Mouse (Mus musculus) spleen, embryonic (tissue): Measurements from ENCODE around the gene Kcnd3.

Experiments
- CTCF ChIA-PET: fragments of 350-600 bp; sonication (Branson Sonifier 250); formaldehyde crosslinking; loops from one replicate; lab custom pipeline; 2022; lab: Charles Lee

Gene Kcnd3

GRCm38 (mm10) chr3:105698311-105698710 lies 246.2 kb downstream of the Kcnd3 start:
- CTCF ChIA-PET, result no interaction called here

GRCm38 (mm10) chr3:105699241-105699933 lies 247.3 kb downstream of the Kcnd3 start:
- CTCF ChIA-PET, result interaction anchor here (1.0 kb wide), 1 partner anchor 25 kb away, joined by 3 read pairs; no protein-coding TSS in a partner anchor

DNA sequence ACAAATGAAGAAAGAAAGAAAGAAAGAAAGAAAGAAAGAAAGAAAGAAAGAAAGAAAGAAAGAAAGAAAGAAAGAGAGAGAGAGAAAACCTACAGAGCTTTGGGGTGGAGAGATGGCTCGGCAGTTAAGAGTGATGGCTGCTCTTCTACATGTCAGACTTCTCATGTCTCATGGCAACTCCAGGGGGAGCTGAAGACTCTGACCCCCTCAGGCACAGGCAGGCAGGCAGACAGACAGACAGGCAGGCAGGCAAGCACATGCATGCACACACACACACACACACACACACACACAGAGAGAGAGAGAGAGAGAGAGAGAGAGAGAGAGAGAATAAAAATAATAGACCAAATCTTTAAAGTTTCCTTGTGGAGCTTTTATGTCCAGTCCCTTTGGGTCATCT lies 248.7 kb downstream of the Kcnd3 start:
- CTCF ChIA-PET, result interaction anchor here (0.6 kb wide), 1 partner anchor 26 kb away, joined by 4 read pairs; no protein-coding TSS in a partner anchor

GRCm38 (mm10) chr3:105701399-105701798 lies 249.3 kb downstream of the Kcnd3 start:
- CTCF ChIA-PET, result no interaction called here

- CTCF ChIA-PET, result no interaction called here
Measured at GRCm38 (mm10) chr3:105703571-105703970, 251.4 kb downstream of the Kcnd3 start.

GRCm38 (mm10) chr3:105704031-105705008 lies 252.2 kb downstream of the Kcnd3 start, which contains the start of gene Inka2:
TSS of gene Inka2 (plus strand) at chr3:105704599.
- CTCF ChIA-PET, result interaction anchor here (0.6 kb wide), 1 partner anchor 56 kb away, joined by 4 read pairs; no protein-coding TSS in a partner anchor

DNA sequence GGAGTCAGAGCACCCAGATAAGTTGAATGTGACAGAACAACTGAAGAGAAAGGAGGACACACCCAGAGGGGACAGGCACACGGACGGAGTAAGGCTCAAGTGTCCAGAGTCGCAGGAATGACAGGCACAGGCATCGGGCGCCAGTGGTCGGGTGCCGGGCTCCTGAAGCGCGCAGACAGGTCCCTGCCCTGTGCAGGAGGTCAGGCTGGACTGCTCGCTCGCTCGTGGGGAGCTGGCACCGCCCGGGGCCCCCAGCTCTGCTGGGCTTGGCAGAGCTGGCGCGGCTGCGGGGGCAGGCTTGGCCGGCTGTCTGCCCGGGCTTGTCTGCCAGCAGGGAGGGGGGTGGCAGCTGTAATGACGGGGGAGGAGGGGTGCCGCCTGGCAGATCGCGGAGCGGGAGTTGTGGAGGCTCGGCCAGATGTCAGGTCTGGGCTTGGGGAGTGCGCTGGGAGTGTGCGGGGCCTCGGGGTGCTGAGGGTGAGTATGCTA lies 253.0 kb downstream of the Kcnd3 start:
- CTCF ChIA-PET, result interaction anchor here (0.6 to 1.0 kb wide), 2 partner anchors 55 to 197 kb away, joined by 4 read pairs; no protein-coding TSS in a partner anchor

DNA sequence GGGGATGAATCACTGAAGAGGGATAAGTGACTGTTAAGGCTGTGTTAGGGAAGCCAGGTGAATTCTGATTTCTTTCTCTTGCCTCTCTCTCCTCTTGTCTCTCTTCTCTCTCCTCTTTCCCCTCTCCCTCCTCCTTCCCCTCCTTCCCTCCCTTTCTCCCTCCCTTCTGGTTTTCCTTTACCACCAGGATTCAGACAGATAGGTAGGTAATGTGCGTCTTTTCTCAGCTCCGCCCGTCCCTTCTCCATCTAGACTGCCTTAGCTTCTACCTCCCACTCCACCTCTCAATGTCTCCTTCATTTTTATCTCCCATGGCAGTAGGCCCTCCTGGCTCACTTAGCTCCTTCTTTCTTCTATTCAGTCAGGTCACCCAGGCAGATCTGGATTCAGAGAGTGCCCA lies 253.4 kb downstream of the Kcnd3 start:
- CTCF ChIA-PET, result interaction anchor here (1.0 kb wide), 1 partner anchor 197 kb away, joined by 4 read pairs; no protein-coding TSS in a partner anchor

- CTCF ChIA-PET, result interaction anchor here (0.6 kb wide), 1 partner anchor 217 kb away, joined by 3 read pairs; no protein-coding TSS in a partner anchor
Measured at GRCm38 (mm10) chr3:105706366-105707020, 254.4 kb downstream of the Kcnd3 start.

DNA sequence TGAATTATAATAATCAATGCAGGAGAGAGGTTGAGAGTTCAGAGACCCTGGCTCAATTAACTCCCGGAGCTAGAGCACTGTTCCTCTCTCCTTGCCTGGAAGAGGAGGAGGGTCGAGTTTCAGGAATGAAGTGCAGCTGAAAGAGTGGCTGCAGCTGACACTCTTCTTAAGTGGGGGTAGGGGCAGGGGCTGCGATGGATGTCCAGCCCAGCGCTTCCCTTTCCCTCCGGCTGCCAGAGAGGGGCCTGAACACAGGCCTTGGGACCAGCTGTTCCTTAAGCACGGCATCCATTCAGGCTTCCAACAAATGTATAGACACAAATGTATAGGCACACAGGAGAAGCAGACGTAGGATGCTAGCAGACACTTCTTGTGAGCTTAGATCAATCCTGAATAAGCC lies 255.5 kb downstream of the Kcnd3 start:
- CTCF ChIA-PET, result no interaction called here

DNA sequence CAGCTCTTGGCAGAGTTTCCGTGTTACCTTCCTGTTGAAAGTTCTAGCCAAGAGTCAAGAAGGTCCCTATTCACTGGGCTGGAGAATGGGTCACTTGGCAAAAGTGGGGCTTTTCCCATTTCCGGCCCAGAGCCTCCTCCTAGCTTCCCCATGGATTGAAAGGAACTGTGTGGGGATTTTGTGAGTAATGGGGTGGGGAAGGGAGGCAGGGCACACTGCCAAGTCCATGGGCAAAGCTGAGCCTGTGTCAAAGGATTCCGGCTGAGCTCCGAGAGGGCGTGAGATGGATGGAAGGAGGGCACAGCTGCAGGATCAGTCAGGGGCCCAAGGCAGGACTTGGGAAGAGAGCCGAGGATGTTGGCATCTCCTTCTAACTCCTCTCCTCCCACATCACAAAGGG lies 258.1 kb downstream of the Kcnd3 start:
- CTCF ChIA-PET, result interaction anchor here (0.7 kb wide), 1 partner anchor 1562 kb away, joined by 12 read pairs; no protein-coding TSS in a partner anchor

- CTCF ChIA-PET, result interaction anchor here (0.6 kb wide), 1 partner anchor 180 kb away, joined by 11 read pairs; no protein-coding TSS in a partner anchor
Measured at GRCm38 (mm10) chr3:105711741-105712140, 259.6 kb downstream of the Kcnd3 start.

DNA sequence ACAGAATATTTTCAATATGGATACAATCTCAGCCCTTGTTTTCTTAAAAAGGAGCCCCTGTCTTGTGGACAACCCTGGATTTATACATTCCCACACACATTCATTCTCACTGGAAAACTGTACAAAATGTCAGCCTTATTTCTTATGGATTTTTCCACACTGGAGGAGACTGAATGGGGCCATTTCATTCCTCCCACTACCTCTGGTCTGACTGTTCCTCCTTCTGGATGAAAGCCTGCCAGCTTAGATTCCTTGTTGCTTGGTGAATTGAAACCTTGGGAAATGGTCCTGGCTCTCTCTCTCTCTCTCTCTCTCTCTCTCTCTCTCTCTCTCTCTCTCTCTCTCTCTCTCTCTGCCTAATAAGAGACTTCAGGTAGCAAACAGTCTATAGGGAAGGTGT lies 260.7 kb downstream of the Kcnd3 start:
- CTCF ChIA-PET, result no interaction called here

DNA sequence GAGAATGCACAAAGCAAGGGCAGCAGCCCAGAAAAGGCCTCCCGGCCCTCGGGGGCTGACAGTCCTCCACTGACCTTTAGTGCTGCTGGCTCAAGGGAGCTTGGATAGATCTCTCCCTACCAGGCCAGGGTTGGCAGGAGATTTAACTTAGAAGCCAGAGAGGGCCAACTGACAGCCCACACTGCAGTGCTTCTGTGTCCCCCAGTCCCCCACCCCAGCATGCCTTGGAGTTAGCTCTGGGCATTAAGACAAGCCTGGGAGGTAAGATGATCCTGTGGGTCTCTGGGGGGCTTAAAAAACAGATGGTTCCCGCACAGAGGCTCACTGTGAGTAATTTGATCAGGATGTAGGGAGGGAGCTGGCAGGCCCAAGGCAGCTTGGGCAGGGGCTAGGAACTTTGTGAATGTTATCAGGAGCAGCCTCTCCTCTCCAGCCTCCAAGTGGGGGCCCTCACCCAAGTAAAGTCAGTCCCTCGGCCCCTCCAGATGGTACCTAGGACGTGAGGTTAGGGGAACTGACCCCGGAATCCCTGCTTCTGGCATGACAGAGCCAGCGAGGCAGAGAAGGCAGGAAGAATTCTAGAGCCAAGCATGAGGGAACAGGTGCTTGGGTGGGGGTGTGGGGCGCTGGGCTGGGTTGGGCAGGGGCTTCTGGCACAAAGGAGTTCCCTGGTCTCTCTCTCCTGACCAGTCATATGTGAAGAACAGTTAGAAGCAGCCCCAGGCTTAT lies 262.1 kb downstream of the Kcnd3 start:
- CTCF ChIA-PET, result no interaction called here

DNA sequence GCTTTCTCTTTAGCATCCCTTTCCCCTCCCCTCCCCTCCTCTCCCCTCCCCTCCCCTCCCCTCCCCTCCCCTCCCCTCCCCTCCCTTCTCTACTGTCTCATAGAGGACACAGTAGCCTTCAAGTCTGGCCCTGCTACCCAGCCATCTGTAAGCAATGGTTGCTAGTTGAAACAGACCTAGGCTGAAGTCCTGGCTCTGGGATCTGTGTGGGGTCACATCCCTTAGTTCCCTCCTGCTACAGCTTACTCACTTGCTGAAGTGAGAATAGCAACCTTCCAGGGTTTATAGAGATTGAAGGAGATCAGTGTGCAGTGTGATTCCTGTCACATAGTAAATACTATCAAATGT lies 262.7 kb downstream of the Kcnd3 start:
- CTCF ChIA-PET, result no interaction called here

DNA sequence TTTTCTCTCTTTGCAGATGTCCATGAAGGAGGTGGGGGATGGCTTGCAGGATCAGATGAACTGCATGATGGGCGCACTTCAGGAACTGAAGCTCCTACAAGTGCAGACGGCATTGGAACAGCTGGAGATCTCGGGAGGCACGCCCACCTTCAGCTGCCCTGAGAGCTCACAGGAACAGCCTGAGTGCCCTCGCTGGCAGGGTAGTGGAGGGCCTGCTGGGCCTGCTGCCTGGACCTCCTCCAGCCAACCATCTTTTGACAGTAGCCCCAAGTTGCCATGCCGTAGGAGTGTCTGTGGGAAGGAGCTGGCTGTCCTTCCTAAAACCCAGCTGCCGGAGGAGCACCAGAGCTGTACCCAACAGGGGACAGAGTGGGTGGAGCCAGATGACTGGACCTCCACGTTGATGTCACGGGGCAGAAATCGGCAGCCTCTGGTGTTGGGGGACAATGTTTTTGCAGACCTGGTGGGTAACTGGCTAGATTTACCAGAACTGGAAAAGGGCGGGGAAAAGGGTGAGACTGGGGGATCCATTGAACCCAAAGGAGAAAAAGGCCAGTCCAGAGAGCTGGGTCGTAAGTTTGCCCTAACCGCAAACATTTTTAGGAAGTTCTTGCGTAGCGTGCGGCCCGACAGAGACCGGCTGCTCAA lies 264.3 kb downstream of the Kcnd3 start:
- CTCF ChIA-PET, result no interaction called here

DNA sequence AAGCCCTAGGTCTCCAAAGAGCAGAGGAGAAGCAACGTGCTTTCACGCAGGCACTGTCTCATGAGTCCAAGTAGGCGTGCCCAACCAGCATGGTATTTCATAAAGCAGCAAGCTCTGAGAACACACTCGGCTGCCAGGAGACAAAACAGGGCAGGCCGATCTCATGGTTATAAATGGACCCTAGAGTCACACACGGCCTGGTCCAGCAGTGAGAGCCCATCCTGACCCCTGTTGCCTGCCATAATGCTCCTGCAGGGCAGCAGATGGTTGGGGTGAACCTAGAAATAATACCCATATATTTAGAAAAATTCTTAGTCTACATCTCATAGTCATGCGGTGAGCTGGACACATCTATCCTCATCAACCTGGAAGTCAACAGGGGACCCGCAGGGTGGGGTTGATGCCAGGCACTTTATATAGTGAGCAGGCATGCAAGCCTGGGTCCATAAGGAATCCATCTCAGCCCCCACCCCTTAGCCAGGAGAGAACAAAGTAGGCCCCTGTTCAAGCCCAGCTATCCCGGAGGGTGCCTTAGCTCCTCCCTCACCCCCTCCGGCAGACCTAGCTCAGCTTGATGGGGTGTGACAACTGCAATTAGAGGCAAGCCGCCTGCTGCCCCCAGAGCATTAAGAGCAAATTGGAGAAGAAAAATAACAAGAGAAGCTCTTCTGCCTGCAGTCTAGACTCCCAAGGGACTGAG lies 265.9 kb downstream of the Kcnd3 start:
- CTCF ChIA-PET, result no interaction called here

GRCm38 (mm10) chr3:105718746-105719145 lies 266.6 kb downstream of the Kcnd3 start:
- CTCF ChIA-PET, result no interaction called here

DNA sequence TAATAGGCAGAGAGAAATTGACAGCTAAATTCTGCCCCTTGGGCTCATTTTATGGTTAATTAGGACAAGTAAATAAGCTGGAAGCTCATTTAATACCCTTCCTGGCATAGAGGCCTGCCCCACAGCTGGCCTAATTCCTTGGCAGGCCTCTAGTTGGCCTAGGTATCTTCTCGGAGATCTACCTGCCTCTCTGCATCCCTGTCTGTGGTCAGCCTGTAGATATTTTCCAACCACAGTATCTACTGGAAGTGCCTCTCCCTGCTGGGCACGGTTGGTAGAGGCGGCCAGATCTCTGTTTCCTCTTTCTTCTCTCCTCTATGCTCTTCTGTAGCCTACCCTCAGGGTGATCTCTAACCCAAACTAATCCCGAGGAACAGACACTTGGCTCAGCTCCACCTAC lies 267.8 kb downstream of the Kcnd3 start:
- CTCF ChIA-PET, result no interaction called here
